Mouse (Mus musculus): ENCODE measurements around the gene Gcsh.

Gcsh gene

DNA sequence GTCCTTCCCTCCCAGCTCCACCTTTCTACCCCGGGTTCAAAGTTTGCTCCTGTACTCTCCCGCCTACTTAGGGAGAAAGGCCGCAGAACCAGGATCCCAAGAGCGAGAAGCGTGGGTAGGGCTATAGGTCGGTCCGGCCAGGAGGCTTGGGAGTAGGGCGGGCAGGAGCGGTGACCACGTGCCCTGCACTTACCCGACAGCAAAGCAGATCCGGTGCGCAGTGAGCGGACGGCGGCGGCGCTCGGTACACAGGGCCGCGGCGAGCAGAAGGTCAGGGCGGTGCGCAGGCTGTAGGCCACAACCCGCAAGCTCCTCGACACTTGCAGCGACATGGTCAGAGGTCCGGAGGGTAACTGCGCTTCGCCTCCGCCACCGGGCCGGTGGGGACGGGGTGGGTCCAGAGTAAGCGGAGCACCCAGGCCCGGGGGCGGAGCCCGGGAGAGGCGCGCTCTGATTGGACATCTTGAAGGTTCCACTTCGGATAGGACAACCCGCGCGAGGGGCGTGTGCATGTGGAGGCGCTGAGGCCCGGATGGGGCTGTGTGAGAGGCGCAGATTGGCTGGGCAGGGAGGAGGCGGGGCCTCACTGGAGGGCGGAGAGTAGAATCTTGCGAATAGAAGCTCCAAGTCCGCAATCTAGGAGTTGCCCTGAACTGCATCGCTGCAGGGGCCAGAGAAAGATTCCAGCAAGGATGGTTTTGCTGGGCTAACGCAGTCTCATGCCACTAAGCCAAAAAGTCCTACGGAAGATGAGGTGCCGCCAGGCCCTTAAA, at the start of gene Gcsh:
Gene Gcsh (minus strand): TSS at position 443 of the 773 bp plus-strand sequence.
- DNase-seq (ENCODE audit: low read depth) = peak; percentile 98

DNA sequence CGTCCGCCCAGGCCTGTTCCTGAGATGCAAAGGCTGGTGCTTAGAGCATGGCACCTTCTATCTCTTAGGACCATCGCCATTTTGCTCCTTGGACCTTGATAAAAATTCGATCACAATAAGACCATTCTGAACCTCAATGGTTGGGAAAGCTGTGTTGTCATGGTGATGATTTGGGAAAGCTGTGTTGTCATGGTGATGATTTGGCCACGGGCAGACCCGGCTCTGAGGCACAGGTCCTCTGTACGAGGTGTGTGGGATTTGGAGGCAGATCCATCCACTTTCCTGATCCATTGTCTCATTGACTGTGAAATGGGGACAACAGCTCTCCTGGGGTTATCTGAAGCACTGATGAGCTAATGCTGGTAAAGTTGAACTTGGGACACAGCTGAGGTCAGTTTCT, 46.5 kb upstream of the Gcsh start:
- DNase-seq (ENCODE audit: low read depth) = no peak

DNA sequence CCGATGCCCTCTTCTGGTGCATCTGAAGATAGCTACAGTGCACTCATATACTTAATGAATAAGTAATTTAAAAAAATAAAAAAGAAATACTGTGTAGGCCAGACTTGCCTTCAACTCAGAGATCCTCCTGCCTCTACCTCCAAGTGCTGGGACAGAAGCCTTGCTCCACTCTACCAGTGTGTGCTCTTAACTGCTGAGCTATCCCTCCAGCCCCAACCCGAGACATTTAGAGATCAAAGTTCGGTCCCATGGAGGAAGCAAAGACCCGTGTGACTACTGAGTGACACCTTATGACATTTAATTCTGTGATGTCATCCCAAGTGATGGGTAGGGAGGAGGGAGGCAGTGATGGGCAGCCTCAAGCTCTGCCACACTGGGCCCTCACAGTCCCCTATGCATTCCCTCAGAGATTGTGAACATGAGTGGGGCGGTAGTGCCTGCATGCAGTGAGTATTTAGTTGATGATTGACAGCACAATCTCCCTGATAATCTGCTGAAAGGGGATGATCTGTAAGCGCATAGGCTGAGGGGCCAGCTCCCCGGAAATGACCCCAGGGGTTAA, 44.1 kb upstream of the Gcsh start:
- DNase-seq (ENCODE audit: low read depth) = no peak

DNA sequence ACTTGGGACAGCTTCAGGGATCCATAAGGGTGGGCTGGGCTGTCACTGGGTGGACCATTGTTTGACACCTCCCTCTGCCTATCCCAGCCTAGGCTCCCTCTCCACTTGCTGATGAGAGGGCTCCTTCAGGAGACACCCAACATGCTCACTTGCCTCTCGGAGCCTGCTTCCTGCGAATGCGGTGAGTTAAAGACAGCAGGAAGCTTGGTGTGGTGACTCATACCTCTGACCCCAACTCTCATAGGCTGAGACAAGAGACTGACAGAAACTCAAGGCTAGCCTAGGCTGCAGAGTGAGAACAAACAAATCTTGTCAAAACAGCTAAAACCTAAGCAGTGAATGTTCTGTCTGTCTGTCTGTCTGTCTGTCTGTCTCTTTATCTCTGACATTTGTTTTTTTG, 40.1 kb upstream of the Gcsh start:
- no peak for DNase-seq (ENCODE audit: low read depth)

DNA sequence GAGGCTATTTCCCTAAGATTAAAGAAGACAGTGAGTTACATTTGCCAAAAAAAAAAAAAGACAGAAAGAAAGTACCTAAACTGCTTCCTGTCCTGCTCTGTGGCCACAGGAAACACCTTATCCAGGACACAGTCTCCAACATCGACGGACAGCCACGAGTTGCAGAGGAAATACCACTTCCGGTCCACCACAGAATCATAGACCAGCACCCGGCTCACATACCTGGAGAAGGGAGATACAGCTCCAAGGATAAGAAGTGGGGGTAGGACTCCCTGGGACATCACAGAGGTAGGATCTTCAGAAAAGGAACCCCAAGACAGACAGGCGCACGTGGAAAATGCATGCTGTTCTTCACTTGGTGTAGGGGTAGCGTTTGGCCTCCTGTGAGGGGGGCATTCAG, 39.3 kb upstream of the Gcsh start:
- DNase-seq (ENCODE audit: low read depth) = no peak

DNA sequence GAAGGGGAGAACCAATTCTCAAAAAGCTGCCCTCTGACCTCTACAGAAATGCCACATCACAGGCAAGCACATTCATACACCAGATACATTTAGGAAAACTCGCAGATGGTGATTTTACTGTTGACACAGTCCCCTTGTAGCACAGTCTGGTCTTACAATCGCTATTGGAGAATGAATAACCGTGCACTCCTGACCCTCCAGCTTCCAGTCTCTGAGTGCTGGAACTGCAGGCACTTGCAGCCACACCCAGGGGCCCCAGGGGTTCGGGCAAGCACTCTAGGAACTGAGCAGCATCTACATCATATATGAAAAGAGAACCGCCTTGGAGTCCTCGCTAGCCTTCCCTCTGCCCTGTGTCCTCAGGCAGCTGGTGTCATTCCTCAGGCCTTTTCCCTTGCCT, 38.1 kb upstream of the Gcsh start:
- DNase-seq (ENCODE audit: low read depth) = no peak

DNA sequence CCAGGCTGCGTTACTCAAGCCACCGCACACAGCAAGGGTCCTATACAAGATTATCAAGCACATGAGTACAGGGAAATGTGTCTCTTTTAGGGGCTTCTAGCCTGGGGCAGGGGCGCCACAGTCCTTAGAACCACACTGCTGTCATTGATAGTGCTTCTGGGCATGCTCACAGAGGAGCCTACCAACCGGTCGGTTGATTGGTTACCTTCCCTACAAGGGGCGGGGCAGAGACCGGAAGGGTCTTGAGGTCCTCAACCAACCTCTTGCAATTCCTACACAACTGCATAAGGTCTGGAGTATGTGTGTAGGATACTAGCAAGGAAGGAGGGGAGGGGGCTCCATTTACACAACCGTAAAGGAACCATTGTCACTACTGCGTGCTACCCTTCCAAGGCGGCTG, 35.3 kb upstream of the Gcsh start:
- no peak for DNase-seq (ENCODE audit: low read depth)

DNA sequence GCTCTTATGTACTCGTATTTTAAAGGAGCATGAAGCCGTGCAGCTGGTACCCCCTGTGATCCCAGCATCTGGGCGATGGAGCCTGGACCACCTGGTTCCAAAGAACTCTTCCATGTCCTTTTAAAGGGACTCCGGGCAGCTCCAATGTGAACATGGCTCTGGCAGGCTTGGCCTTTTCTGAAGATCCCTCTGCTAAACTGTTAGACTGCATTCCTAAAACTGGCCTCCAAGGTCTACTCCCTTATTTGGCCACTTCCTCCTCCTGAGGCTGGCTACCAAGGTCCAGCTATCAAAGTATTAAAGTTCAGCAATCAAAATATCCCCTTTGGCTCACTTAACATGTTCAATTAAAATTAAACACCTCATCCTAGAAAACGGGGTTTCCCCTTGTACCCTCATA, 34.3 kb upstream of the Gcsh start:
- no peak for DNase-seq (ENCODE audit: low read depth)

DNA sequence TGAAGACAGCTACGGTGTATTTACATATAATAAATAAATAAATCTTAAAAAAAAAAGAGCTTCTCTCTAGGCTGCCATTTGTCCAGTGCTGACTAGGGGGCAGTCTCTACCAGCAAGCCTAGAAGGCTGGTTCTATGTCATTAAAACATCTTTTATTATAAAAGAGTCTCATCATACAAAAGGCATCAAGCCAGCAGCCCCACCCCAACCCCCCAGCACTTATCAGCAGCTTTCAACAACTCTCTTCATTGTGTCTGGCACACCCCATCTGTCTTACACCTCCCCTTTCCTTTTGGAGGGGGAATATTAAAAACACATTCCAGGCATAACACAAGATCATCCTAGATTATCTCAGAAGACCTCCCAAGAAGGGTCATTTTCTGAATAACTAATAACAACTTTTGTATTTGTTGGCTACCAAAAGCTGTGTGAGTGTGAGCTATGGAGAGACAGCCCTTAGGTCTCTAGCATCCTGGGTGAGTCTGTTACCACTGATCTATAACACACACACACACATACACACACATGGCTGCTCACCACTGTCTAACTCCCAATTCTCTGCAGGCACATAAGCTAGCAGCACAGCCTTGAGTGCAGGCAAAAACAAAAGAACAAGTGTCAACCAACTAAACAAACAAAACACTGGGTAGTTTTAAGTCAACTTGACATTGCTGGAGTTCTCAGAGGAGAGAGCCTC, 29.1 kb upstream of the Gcsh start:
- DNase-seq (ENCODE audit: low read depth) = no peak

DNA sequence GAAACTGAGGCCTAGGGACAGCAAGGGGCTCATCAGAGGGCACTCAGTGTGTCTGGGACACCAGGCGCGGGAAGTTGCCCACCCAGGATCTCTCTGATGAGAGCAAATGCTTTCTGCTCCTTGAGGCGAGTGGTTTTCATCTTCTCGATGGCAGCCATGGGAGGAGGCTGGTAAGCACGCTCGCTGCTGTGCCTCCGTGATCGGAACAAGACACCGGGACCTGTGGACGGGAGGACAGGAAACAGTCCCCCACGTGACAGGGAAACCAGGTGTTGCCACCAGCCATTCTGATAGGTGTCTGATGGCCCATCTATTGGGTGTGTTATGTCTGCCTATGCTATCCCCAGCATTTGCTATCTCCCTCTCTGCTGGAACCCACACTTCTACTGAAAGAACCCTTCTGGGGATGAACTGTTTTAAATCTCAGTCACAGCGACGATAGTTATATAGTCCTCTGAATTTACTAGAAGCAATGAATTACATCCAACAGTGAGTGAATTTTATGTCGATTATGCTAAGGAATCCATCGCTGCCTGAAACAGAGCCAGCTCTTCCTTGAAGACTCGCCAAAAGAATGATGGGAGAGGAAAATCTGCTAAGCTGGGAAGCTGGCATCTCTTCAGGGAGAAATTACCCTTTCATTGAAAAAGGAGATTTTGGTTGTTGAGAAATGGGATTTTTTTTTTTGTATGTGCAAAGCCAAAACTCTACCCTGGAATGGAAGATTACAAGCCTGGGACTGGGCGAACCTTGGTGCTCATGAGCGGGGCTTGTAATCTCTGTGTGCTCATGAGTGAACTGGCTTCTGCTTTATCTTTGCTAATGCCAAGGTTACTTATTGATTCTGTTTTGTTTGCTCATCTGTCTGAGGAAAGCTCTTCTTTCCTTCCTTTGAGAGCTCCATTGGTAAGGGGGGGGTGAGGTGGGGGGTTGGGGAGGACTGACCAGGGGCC, 26.3 kb upstream of the Gcsh start:
- no peak for DNase-seq (ENCODE audit: low read depth)

DNA sequence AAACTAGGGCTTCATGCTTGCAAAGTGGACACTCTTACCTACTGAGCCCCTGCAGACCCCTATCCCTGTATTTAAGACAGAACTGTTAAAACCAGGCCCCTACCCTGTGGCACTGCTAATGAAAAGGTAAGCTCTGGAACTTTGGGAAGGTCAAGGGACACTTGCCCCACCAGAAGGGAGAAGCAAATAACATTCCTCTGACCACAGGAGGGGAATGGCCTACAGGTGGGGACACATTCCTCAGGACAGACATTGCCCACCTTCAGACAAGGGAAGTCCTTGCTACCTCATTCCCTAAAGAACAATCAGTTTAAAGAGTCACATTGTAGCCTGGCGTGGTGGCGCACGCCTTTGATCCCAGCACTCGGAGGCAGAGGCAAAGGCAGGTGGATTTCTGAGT, 24.6 kb upstream of the Gcsh start:
- no peak for DNase-seq (ENCODE audit: low read depth)

DNA sequence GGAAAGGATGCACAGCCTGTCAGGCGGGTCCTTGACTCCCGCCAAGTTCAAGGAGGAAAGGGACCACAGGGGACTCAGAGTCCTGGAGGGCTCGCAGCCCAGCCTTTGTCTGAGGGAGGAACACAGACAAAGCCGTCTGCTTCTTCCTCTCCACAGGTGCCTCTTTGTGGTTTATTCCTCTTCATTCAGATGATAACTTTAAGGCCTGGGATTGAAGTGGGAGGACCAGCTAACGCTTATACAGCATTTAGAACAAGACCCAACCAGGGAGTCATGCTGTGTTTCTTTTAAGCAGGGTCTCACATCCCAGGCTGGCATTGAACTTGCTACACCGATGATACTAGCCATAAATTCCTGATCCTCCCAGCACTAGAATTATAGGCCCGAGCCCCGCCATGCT, 23.7 kb upstream of the Gcsh start:
- no peak for DNase-seq (ENCODE audit: low read depth)

DNA sequence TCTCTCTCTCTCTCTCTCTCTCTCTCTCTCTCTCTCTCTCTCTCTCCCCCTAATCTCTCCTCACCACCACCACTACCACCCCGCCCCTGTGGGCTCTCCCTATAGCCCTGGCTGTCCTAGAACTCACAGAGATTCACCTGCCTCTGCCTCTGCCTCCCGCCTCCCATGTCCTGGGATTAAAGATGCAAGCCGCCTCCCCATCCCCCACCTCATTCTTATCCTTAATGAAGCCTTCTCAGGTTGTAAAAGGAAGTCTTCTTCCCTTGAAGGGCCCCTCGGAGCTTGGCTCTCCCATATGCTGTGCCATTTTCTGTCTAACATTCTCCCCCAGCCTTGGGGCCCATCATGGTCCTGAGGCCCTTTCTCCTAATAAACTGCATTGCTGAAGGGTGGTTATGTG, 22.3 kb upstream of the Gcsh start:
- no peak for DNase-seq (ENCODE audit: low read depth)

DNA sequence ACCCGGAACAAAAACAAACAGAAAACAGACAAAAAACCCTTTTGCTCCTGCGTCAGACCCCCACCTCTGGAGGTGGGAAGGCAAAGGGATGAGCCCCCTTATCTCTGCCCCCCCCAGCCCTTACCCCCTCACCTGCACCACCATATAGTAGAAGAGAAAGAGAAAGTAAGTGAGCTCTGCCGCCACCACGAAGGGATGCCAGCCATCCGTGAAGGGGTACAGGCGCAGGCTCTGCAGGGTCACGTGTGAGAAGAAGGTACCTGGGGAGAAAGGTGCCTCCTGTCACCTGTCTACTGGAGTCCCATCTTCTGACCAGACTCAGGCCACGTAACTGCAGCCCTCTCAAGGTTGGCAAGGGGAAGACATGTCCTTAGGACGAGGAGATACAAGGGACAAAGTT, 18.0 kb upstream of the Gcsh start:
- DNase-seq (ENCODE audit: low read depth) = no peak

DNA sequence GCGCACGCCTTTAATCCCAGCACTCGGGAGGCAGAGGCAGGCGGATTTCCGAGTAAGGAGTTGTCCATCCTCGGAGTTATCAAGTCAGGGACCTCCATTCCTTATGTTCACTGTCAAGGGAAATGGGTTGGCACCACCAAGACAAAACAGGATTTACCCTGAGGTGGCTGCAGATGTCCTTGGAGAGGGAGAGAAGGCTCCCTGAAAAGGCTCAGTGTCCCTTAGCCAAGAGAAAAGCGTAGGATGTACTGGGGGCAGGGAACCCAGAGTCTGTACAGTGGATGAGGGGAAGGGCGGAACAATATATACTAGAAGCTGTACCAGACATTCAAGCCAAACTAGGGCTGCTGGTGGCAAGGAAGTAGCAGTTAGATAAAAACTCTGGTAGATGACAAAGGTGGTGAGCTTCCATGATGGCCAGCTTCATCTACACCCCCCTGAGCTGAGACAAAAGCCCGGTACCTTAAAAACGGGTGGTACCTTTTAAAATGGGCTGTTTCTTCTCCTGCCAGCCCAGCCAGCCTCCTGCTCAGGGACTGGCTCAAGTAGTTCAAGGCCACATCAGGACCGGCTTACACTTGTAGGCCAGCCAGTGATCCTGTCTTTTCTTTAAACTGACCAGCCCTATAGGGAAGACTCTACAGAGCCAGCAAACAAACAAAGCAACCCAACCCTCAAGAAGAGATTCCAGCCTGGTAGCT, 829 bp upstream of the Gcsh start:
- DNase-seq (ENCODE audit: low read depth) = no peak

DNA sequence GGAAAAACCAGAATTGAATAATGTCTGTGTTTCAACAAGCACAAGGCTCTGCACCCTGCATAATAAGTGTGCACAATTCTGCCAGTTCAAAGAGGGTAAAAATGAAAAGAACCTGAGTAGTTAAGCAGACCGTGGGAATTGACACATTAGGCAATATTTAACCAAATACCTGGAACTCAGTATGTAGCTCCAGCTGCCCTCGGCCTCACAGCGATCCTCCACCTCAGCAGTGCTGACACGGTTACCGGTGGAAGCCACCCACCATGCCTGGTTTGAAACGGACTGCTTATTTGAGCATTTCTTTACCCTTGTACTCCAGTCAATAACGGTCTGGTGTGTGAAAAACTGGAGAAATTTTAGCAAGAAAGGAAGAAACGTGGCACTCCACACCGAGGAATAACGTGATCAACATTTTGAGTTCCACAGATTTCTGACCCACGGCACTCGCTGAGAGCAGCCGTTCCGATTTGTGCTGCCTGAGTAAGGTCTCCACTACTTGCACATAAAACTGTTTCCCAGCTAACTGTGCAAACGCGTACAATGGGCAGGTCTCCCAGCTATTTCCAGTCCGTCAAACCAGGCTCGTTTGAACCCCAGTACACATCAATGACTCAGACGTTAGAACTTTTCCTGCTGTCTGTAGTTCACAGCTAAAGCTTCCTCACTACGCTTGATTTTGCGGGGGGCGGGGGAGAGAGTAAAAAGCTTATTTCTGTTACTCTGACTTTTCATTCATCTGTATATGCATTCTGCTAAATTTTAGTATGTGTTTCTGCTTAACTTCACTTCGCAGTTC, 963 bp downstream of the Gcsh start:
- DNase-seq (ENCODE audit: low read depth) = peak; percentile 23

DNA sequence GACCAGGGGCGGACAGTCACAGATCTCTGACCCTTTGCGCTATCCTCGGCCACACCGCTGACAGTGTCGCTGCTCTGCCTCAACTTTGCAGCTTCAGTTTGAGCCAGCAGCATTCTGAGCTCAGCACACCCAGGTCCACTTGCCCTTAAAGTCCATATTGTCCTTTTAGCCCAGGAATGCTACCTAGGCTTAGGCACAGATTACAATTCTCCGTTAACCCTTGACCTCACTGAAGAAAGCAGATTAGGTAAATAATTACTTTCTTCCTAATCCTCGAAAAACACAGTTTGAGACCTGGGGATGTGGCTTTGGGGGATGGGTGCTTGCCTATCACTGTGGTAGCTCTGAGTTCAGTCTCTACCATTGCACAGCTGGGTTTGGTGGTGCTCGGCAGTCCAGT, 2.1 kb downstream of the Gcsh start:
- DNase-seq (ENCODE audit: low read depth) = no peak

DNA sequence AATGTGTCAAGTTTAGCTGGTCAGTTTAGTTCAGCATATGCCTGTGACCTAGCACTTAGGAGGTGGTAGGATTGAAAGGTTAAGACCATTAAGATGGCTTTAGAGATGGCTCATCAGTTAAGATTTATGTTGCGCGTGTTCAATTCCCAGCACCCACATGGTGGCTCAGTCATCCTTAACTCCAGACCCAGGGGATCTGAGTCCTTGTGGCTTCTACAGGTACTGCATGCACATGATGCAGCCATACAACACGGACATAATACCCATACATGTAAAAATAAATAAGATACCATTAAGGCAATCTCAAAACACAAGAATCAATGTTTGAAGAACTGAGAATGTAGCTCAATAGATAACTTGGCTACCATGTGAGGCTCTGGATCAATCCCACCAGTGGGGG, 3.5 kb downstream of the Gcsh start:
- DNase-seq (ENCODE audit: low read depth) = no peak

DNA sequence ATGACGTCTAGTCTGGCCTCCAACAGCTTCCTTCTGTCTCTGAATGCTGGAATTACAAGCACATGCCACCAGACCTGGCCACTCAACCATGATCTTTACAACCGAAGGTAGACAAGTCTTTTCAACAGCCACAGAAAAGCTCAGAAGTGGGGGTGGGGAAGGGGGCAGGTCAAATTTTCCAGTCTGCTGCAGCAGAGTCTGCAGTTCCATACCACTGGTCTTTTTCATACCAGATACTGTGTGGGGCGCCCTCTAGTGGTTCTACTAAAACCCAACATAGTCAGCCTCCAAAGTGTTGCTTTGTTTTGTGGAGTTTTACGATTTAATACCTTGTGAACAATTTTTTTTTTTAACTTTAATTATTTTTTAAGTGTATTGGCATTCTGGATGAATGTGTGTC, 13.2 kb downstream of the Gcsh start:
- DNase-seq (ENCODE audit: low read depth) = peak; percentile 73

DNA sequence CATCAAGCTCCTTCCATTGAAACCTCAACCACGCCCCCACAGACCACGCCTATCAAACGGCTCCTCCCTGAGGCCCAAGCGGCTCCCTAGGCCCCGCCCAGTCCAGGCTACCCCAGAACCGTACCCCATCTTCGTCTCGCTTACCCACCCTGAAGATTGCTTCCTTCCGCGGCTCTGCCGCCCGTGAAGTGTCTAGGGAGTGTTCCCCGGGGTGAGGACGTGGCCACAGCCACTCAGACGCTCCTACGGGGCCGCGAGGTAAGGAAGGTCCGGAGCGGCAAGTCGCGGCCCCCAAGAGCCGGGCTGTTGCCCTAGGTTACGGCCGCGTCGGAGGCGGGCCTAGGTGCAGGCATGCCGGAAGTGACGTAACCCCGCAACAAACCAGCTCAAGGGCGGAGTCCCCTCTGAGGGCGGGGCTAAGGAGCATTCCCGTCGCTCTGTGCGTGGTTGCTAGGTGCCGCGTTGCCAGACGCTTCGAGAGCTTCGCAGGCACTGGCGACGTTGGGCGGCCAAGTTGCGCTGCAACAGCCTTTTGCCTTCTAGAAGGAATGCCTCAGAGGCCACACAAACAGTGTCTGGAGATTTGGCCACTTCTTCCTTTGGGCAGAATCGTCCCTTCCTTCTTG, 14.6 kb downstream of the Gcsh start, which contains the start of gene 1700030J22Rik:
Gene 1700030J22Rik (minus strand): TSS at position 329 of the 626 bp plus-strand sequence.
- DNase-seq (ENCODE audit: low read depth) = peak; percentile 98

Data from c-Kit-positive CD71-positive TER-119-negative erythroid progenitor cells, embryonic 14.5 days (primary cell).